Mouse (Mus musculus) 3134 (cell line): ENCODE measurements at regions not wholly inside any gene's neighbourhood (a gene's known extent, or its start where the extent isn't known, plus 50 kb on each side); places are given as distances from the start of the nearest gene placed in this dataset.
A peak's percentile ranks its signal among the peaks of the same experiment; 100 is the strongest.

Source experiments
- DNase-seq: peaks from one replicate; pipeline ENCODE4 v3.0.0-alpha.2; 2011; ENCODE audit warnings: low spot score; ENCODE audit not compliant: insufficient read length; ENCODE audit errors: extremely low read depth

- DNase-seq, result no peak
Observed at GRCm38 (mm10) chr2:116979561-116980391, 101.3 kb downstream of the Tmco5 start.

DNA sequence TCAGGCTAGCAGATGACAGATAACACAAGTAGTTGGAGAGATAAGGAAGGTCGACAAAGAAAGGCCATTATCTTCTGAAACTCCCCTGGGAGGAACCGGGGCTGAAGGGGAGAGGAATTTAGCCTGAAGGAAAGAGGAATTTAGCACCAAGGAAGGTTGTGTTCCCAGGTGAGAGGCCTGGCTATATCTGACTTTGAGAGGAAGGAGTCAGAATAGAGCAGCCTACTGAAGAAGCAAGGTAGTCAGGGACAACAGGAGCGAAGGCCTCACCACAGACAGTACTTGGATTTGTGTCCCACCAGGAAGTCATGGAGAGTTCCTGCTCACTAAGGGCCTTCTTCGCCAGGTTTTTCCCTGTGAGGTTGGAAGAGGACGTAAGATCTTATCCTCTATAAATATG, 102.2 kb downstream of the Tmco5 start:
- no peak for DNase-seq

GRCm38 (mm10) chr2:116983351-116983750, 104.9 kb downstream of the Tmco5 start:
- no peak for DNase-seq

GRCm38 (mm10) chr2:116983821-116984351, 105.4 kb downstream of the Tmco5 start:
- no peak for DNase-seq

- no peak for DNase-seq
Observed at GRCm38 (mm10) chr2:116984597-116984996, 106.1 kb downstream of the Tmco5 start.

- no peak for DNase-seq
Observed at GRCm38 (mm10) chr2:116985549-116985948, 107.1 kb downstream of the Tmco5 start.

- DNase-seq, result peak; percentile 53
Observed at GRCm38 (mm10) chr2:116988953-116989674, 110.6 kb downstream of the Tmco5 start.

DNA sequence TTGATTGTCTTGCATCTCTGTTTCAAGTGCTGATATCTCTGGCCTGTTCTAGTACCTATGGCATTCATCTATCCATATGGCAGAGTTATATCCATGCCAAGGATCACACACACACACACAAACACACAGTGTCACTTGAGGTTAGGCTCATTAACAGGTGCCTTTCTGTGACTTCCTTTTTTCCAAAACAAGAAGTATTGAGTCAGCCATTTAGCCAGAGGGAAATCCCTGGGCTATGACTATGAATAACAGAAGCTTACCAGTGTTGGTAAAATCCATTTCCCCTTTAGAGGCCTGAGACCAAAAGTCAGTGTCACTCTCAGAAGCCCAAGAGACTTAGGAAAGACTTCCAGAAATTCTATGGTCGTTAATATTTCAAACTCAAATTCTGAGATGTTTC, 111.6 kb downstream of the Tmco5 start:
- no peak for DNase-seq

- DNase-seq, result no peak
Observed at GRCm38 (mm10) chr2:116991561-116992042, 113.1 kb downstream of the Tmco5 start.

- no peak for DNase-seq
Observed at GRCm38 (mm10) chr2:116993724-116994123, 115.2 kb downstream of the Tmco5 start.

DNA sequence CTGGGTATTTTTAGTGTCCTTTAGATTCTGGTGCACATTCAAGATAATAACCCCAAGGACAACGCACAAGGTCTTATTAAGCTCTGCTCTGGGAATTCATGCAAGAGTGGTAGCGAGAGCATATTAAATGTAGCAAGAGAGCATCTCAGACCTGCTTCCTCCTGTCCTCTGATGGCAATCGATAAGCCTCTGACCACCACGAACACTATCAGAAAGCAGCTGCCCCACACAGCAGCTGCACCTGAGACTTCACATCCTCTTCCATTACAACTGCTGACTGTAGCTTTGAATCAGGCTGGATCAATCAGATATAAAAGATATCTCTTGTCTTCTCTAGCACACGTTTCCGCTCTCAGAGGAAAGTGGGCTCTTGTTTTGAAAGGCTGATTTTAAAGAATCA, 117.8 kb downstream of the Tmco5 start:
- no peak for DNase-seq

GRCm38 (mm10) chr2:116998822-116999221, 120.3 kb downstream of the Tmco5 start:
- DNase-seq, result no peak

DNA sequence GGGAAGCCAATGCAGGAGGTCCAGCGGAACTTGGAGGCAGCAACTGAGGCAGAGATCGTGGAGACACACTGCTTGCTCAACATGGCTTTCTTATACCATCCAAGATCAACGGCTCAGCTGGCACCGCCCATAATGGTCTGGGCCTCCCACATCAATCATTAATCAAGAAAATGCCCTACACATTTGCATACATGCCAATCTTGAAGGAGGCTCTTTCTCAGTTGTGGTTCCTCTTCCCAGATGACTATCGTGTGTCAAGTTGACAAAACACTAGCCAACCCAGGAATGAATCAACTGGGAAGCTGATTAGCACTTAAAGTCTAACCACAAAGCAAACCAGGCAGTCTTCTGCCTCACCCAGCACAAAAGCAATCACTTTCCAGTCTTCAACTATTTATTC, 121.1 kb downstream of the Tmco5 start:
- DNase-seq, result no peak

DNA sequence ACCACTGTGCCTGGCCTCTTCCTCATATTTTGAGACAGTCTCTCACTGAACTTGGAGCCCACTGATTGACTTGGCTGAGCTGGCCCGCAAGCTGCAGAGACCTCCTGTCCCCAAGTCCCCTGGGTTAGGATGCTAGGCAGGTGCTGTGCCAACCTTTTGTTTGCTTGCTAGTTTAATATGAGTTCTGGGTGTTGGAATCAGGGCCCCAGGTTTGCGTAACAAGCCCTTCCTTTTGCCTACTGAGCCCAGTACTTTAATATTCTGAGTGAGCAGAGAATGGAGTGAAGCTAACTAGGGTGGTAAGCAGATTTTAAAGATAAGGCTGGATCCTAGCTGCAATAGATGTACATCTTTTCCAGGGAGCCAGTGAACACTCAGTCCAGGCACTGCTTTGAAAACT, 117.2 kb upstream of the Spred1 start:
- no peak for DNase-seq

GRCm38 (mm10) chr2:117006846-117007245, 114.3 kb upstream of the Spred1 start:
- DNase-seq, result no peak

DNA sequence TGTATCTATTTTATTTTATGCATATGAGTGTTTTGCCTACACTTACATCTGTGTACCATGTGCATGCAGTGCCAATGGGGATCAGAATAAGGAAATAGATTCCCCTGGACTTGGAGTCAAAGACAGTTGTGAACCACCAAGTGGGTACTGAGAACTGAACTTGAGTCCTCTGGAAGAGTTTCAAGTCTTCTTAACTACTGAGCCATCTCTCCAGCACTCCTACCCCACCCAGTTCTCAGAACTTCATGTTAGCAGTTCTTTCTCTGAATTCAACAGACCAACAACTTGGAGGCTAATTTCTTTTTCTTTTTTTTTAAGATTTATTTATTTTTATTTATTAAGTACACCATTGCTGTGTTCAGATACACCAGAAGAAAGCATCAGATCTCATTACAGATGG, 112.3 kb upstream of the Spred1 start:
- no peak for DNase-seq

DNA sequence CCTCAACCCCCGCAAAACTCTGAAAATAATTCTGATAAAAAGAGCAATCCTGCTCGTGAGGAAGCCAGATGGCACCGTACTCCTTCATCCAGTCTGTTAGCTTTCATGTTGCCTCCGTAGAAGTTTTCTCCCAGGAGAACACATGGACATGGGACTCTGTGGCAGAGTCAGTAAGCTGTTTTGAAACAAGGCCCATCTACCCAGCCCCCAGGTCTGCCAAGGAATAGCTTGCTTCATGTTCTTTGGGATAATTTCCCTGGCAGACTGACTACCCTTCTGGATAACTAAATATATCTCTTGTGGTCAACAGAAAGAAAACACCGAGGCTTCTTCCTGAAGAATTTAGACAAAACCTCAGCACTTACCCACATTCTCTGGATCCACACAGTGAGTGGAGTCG, 111.2 kb upstream of the Spred1 start:
- DNase-seq, result peak; percentile 24

- DNase-seq, result no peak
Observed at GRCm38 (mm10) chr2:117010942-117011341, 110.2 kb upstream of the Spred1 start.

DNA sequence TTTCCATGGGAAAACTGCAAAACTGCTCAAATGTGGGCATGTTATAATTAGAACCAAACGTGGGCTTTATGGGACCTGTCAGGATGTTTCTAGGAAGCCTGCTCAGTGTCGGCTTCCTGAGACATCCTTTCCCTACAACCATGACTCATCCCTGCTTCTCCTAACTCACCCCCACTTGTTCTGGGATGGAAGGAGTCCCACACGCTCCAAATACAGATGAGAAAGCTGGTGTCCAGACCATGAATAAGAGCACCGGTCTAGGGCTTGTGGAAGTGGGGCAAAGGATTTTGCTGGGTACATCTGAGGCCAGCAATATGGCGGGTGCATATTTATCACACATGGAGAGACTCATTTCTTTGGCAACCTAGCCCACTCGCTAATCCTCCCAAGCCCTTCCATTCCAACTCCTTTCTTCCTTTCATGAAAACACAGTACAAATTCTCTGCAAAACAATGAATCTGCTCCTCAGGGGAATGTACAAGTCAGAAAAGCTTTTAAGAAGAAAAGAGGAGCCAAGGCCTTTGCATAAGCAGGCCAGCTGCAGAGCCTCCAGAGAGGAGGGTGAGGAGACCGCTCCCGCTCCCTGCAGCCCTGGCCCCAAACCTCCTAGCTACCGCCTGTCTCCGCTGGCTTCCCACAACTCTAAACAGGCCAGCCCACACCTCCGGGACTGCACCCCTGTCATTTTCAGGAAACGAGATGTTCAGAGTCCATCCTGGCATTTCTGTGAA, 103.1 kb upstream of the Spred1 start:
- no peak for DNase-seq

GRCm38 (mm10) chr2:117018917-117019538, 102.1 kb upstream of the Spred1 start:
- peak; percentile 58 for DNase-seq

GRCm38 (mm10) chr2:117019552-117019951, 101.6 kb upstream of the Spred1 start:
- no peak for DNase-seq
